Mouse (Mus musculus): ENCODE measurements around the gene Dach1. TPM values are rescaled to one million over a fixed set of nuclear protein-coding genes. Genes with fewer than 3 reads are reported as not detected.

The Dach1 gene
- total and polyA plus RNA-seq, 3 experiments = not detected

DNA sequence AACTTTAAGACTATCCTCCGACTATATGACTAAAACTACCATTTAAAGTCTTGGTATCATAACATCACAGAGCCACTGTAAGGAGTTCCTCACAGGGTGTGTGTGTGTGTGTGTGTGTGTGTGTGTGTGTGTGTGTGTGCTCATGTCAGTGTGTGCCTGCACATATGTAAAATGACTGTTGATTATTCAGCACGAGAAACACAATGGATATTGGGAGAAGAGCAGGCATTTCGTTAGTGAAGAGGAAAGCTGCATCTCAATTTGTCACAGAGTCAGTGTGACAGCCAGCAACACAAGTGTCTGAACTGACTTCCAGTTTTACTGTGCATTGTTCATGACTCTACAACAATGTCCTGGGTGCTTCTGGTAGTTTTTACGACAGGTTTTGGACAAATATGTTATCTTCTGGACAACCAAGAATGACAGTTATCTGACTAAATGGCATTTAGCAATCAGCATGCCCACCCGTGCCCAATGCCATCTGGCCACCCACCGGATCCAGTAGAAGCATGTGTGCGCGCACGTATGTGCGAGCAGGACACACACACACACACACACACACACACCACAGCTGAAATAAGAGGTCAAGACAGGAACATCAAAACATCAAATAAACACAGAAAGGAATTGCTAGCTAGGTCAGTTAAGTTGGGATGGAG, 3.1 kb downstream of the Dach1 start:
- H3K79me2 ChIP-seq (ENCODE audit: control insufficient read depth, insufficient read depth, low read length, poor library complexity) = no peaks in the 10 kb centered on the region
- H3K9me3 ChIP-seq (replicated peaks; ENCODE audit: insufficient read depth, low read length) = no peaks in the 10 kb centered on the region
- no peak overlapping the region for H3K9ac ChIP-seq (ENCODE audit: control insufficient read depth, low read depth, low read length, poor library complexity, severe bottlenecking)
- H3K36me3 ChIP-seq (ENCODE audit: control insufficient read depth in 1 of 2, insufficient read depth in 2 of 2, low read length in 2 of 2) = no peaks in the 10 kb centered on the region
- no peak overlapping the region for H3K4me3 ChIP-seq (ENCODE audit: control insufficient read depth in 1 of 2, insufficient read depth in 1 of 2, low read depth in 2 of 2, low read length in 2 of 2)
- no peak for TF ChIP-seq RCOR1 (IDR thresholded peaks at IDR 0.05; ENCODE audit: low read depth, low read length)
- no peak for TF ChIP-seq POLR2AphosphoS2 (IDR thresholded peaks at IDR 0.05; ENCODE audit: low read length)
- TF ChIP-seq ZC3H11A (IDR thresholded peaks at IDR 0.05; ENCODE audit: low read depth, low read length) = no peak
- no peak for TF ChIP-seq NRF1 (IDR thresholded peaks at IDR 0.05; ENCODE audit: insufficient read depth, low read depth, low read length, poor library complexity, severe bottlenecking)
- TF ChIP-seq USF2 (IDR thresholded peaks at IDR 0.05; ENCODE audit: borderline replicate concordance in 1 of 2, insufficient read depth in 1 of 2, low read depth in 1 of 2, low read length in 2 of 2) = no peak
- TF ChIP-seq POLR2A (IDR thresholded peaks at IDR 0.05; ENCODE audit: control insufficient read depth in 1 of 2, insufficient read depth in 1 of 2, low read depth in 1 of 2, low read length in 2 of 2, poor library complexity in 1 of 2) = no peak
- TF ChIP-seq EP300 (IDR thresholded peaks at IDR 0.05; ENCODE audit: low read depth in 1 of 2, low read length in 2 of 2) = no peak
- no peak for TF ChIP-seq TBP (IDR thresholded peaks at IDR 0.05; ENCODE audit: low read depth, low read length)
- no peak for TF ChIP-seq JUND (IDR thresholded peaks at IDR 0.05; ENCODE audit: low read depth, low read length)
- no peak for TF ChIP-seq ZKSCAN1 (IDR thresholded peaks at IDR 0.05; ENCODE audit: low read depth, low read length)
- no peak for TF ChIP-seq MYC (IDR thresholded peaks at IDR 0.05; ENCODE audit: low read depth, low read length)
- no peak for TF ChIP-seq NELFE (IDR thresholded peaks at IDR 0.05; ENCODE audit: low read depth, low read length)
- no peak for TF ChIP-seq MXI1 (IDR thresholded peaks at IDR 0.05; ENCODE audit: low read depth, low read length)
- no peak for TF ChIP-seq GATA1 (IDR thresholded peaks at IDR 0.05; ENCODE audit: low read depth, low read length)
- TF ChIP-seq KAT2A (conservative IDR thresholded peaks at IDR 0.05; ENCODE audit: low read depth, low read length) = no peak
- TF ChIP-seq MEF2A (IDR thresholded peaks at IDR 0.05; ENCODE audit: extremely low read depth, insufficient replicate concordance, low read depth, low read length, poor library complexity, severe bottlenecking) = no peak
- no peak for TF ChIP-seq MAX (IDR thresholded peaks at IDR 0.05; ENCODE audit: low read length)
- H3K27me3 ChIP-seq (ENCODE audit: control insufficient read depth in 1 of 2, insufficient read depth in 2 of 2, low read length in 2 of 2) = no peaks in the 10 kb centered on the region
- H3K27ac ChIP-seq (ENCODE audit: control insufficient read depth, low read depth, low read length) = no peak overlapping the region
- DNase-seq (ENCODE audit: low read depth, low spot score) = no peak
- no peaks in the 10 kb centered on the region for H3K4me1 ChIP-seq (ENCODE audit: control insufficient read depth in 1 of 2, insufficient read depth in 2 of 2, low read length in 2 of 2)

DNA sequence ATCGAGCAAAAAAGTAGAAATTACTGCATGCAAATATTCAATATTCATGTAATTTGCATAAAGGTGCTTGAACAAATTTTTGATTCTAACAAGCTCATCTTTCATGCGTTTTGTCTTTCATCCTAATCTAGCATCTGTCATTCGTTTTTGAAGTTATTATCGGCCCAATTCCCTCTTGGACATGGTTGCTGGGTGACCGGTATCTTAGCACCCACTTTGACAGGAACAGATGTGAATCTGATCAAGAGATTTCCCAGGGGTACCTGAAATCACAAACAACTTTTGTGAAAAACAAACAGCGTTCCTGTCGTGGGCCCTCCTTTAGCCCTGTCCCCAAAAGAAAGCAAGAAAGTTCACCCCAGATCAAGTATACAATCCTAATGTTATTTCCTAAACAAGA, 12.8 kb downstream of the Dach1 start:
- DNase-seq (ENCODE audit: low read depth, low spot score) = no peak
- no peaks in the 10 kb centered on the region for H3K79me2 ChIP-seq (ENCODE audit: control insufficient read depth, insufficient read depth, low read length, poor library complexity)
- no peak overlapping the region for H3K4me3 ChIP-seq (ENCODE audit: control insufficient read depth in 1 of 2, insufficient read depth in 1 of 2, low read depth in 2 of 2, low read length in 2 of 2)
- H3K9ac ChIP-seq (ENCODE audit: control insufficient read depth, low read depth, low read length, poor library complexity, severe bottlenecking) = no peak overlapping the region
- H3K27ac ChIP-seq (ENCODE audit: control insufficient read depth, low read depth, low read length) = no peak overlapping the region
- H3K9me3 ChIP-seq (replicated peaks; ENCODE audit: insufficient read depth, low read length) = no peaks in the 10 kb centered on the region
- no peaks in the 10 kb centered on the region for H3K36me3 ChIP-seq (ENCODE audit: control insufficient read depth in 1 of 2, insufficient read depth in 2 of 2, low read length in 2 of 2)
- H3K27me3 ChIP-seq (ENCODE audit: control insufficient read depth in 1 of 2, insufficient read depth in 2 of 2, low read length in 2 of 2) = no peaks in the 10 kb centered on the region
- H3K4me1 ChIP-seq (ENCODE audit: control insufficient read depth in 1 of 2, insufficient read depth in 2 of 2, low read length in 2 of 2) = no peaks in the 10 kb centered on the region
- TF ChIP-seq NELFE (IDR thresholded peaks at IDR 0.05; ENCODE audit: low read depth, low read length) (no peak), CHD2 (IDR thresholded peaks at IDR 0.05; ENCODE audit: low read length) (no peak), ZKSCAN1 (IDR thresholded peaks at IDR 0.05; ENCODE audit: low read depth, low read length) (no peak), ZC3H11A (IDR thresholded peaks at IDR 0.05; ENCODE audit: low read depth, low read length) (no peak), TBP (IDR thresholded peaks at IDR 0.05; ENCODE audit: low read depth, low read length) (no peak), JUND (IDR thresholded peaks at IDR 0.05; ENCODE audit: low read depth, low read length) (no peak)

All from MEL (cell line).